Mouse (Mus musculus) testis, adult 2 months (tissue): Measurements from ENCODE around the gene Ppp4c. TPM values are rescaled to one million over a fixed set of nuclear protein-coding genes. Genes with fewer than 3 reads are reported as not detected.

Source experiments
- H3K27ac ChIP-seq: fragments of 200-500 bp; 2 replicates; pipeline ENCODE4 v1.5.1; 2012; ENCODE audit warnings: low read depth, low read length; ENCODE audit not compliant: control insufficient read depth, insufficient read depth
- H3K27me3 ChIP-seq: fragments of 200-500 bp; 2 replicates; pipeline ENCODE4 v1.6.1; 2012; ENCODE audit warnings: mild to moderate bottlenecking, low read length, moderate library complexity; ENCODE audit not compliant: control insufficient read depth, insufficient read depth
- H3K36me3 ChIP-seq: fragments of 200-500 bp; 2 replicates; pipeline ENCODE4 v1.6.1; 2012; ENCODE audit warnings: mild to moderate bottlenecking, low read length; ENCODE audit not compliant: control insufficient read depth, insufficient read depth
- H3K4me1 ChIP-seq: fragments of 200-500 bp; 2 replicates; pipeline ENCODE4 v1.6.1; 2012; ENCODE audit warnings: low read length; ENCODE audit not compliant: control insufficient read depth, insufficient read depth
- H3K4me3 ChIP-seq: fragments of 200-500 bp; 2 replicates; pipeline ENCODE4 v1.5.1; 2012; ENCODE audit warnings: low read depth, mild to moderate bottlenecking, low read length, moderate library complexity, mixed read lengths; ENCODE audit not compliant: control insufficient read depth
- CTCF ChIP-seq: fragments of 200-500 bp; IDR thresholded peaks from 2 replicates; pipeline ENCODE4 v1.5.1; 2012; ENCODE audit warnings: low read depth, mild to moderate bottlenecking, inconsistent platforms, low read length, moderate library complexity; ENCODE audit not compliant: control insufficient read depth, insufficient read depth, insufficient replicate concordance
- POLR2A ChIP-seq: fragments of 200-500 bp; IDR thresholded peaks from 2 replicates; pipeline ENCODE4 v1.6.1; 2012; ENCODE audit warnings: low read depth, mild to moderate bottlenecking, inconsistent platforms, low read length, moderate library complexity; ENCODE audit not compliant: control insufficient read depth
- polyA plus RNA-seq: library from polyadenylated mRNA; depleted of rRNA; stranded (reverse); fragments of >200 nt; gene quantifications from 2 replicates; pipeline ENCODE4 v1.2.3, GENCODE M21; 2012

Ppp4c gene
- polyA plus RNA-seq, 1 experiment = 252 TPM

- Histone ChIP-seq H3K36me3 (no peaks in the 10 kb centered on the region), H3K27me3 (no peaks in the 10 kb centered on the region), H3K4me1 (no peaks in the 10 kb centered on the region; the same call in 1 of the 2 replicates), H3K27ac (no peak overlapping the region), H3K4me3 (no peak overlapping the region)
- TF ChIP-seq CTCF (no peak), POLR2A (no peak)
Observed at GRCm38 (mm10) chr7:126767001-126767400, 25.3 kb downstream of the Ppp4c start.

GRCm38 (mm10) chr7:126766201-126766600 is 26.1 kb downstream of the Ppp4c start, which contains the start of gene Gdpd3:
Gene Gdpd3 (plus strand): TSS chr7:126766334.
- H3K4me3 ChIP-seq = no peak within 1 kb of the TSS
- TF ChIP-seq POLR2A = no peak
- TF ChIP-seq CTCF = no peak
- no peak within 1 kb of the TSS for H3K27ac ChIP-seq
- H3K36me3 ChIP-seq = no peaks in the 10 kb centered on the region; the same call in 1 of the 2 replicates
- H3K27me3 ChIP-seq = no peaks in the 10 kb centered on the region
- H3K4me1 ChIP-seq = peaks cover 5% of the 10 kb centered on the region; the same call in 1 of the 2 replicates

GRCm38 (mm10) chr7:126765540-126765939 is 26.8 kb downstream of the Ppp4c start:
- Histone ChIP-seq H3K4me1 (peaks cover 6% of the 10 kb centered on the region; the same call in 1 of the 2 replicates), H3K36me3 (no peaks in the 10 kb centered on the region; the same call in 1 of the 2 replicates), H3K27me3 (no peaks in the 10 kb centered on the region), H3K27ac (no peak overlapping the region), H3K4me3 (no peak overlapping the region)
- TF ChIP-seq CTCF (no peak), POLR2A (no peak)

DNA sequence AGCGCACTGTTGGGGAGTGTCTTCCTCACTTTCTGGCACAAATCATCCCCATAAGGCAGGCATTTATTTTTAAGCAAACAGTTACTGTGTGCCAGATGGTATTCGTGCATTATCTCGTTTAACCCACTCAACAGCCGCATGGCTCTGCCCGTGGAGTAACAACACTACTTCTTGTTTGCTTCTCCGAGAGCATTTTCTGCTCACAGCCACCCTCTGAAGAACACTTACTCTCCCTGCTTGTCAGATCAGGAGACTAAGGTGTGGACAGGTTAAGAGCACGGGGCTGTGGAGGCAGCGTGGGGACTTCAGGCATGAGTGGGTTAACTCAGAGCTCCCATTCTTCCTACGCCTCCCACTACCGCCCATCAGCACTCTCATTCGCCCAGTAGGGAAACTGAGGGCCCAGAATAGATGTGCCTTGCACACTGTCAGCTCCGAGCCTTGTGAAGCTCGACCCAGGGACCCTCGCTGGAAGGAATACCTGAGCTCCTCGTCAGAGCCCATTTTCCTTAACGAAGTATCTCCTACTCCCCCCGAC is 29.8 kb downstream of the Ppp4c start:
- TF ChIP-seq POLR2A (no peak), CTCF (no peak)
- Histone ChIP-seq H3K4me3 (no peak overlapping the region), H3K27ac (no peak overlapping the region), H3K27me3 (no peaks in the 10 kb centered on the region), H3K4me1 (peaks cover 10% of the 10 kb centered on the region), H3K36me3 (no peaks in the 10 kb centered on the region; the same call in 1 of the 2 replicates)

DNA sequence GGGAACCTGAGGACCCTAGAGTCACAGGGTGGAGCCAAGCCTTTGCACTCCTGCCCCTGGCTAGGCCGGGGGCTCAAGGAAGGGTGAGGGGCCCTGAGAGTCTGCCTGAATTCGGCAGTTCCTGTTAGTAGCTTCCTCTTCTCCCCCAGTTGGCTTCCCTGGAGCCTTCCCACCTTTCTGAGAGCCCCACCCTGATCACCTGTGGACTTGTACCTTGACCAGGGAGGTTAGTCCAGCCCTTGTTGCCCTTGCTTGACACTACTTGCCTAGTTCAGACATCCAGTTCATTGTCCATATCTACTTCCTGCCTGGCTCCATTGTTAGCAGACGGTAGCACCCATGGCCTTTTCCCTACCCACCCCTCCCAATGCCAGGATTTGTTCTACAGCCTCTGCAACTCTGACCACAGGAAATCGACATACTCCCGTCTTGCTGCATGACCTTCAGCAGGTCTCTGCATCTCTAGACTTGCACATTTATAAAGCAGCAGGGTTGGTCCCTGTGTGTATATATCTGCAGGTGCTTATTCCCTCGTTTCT is 30.7 kb downstream of the Ppp4c start:
- Histone ChIP-seq H3K4me3 (peak overlapping the region; percentile 94; the same call in 1 of the 2 replicates), H3K27me3 (no peaks in the 10 kb centered on the region), H3K4me1 (peaks cover 10% of the 10 kb centered on the region), H3K27ac (peak overlapping the region; percentile 87), H3K36me3 (no peaks in the 10 kb centered on the region; the same call in 1 of the 2 replicates)
- TF ChIP-seq CTCF = no peak
- TF ChIP-seq POLR2A = no peak

GRCm38 (mm10) chr7:126760956-126761355 is 31.3 kb downstream of the Ppp4c start:
- Histone ChIP-seq H3K4me3 (peak overlapping the region; percentile 94), H3K36me3 (no peaks in the 10 kb centered on the region; the same call in 1 of the 2 replicates), H3K27ac (peak overlapping the region; percentile 87), H3K4me1 (peaks cover 10% of the 10 kb centered on the region), H3K27me3 (no peaks in the 10 kb centered on the region)
- TF ChIP-seq CTCF (no peak), POLR2A (peak; percentile 43; the same call in 1 of the 2 replicates)

DNA sequence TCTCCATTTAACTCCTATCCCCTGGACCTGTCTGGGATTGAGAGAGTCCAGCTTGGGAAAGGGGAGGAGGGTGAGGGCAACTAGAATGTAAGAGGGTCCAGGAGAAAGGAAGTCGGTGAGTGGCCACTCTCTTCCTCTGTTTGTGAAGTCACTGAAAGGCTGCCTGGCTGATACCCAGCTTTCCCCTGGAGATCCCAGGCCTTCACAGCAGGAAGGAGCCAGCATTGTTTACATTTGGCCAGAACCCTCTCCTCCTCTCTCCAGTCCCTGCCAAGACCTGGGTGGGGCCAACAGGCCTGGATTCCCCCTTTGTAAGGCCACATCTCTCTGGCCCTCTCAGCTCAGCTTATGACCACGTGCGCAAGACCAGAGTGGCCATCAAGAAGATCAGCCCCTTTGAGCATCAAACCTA is 31.9 kb downstream of the Ppp4c start:
- Histone ChIP-seq H3K27ac (peak overlapping the region; percentile 87), H3K36me3 (no peaks in the 10 kb centered on the region; the same call in 1 of the 2 replicates), H3K27me3 (no peaks in the 10 kb centered on the region), H3K4me3 (peak overlapping the region; percentile 94), H3K4me1 (peaks cover 10% of the 10 kb centered on the region)
- TF ChIP-seq CTCF (no peak), POLR2A (no peak)
